Mouse (Mus musculus) midbrain, postnatal 0 days (tissue): Measurements from ENCODE around the gene Btbd35f1. TPM values are rescaled to one million over a fixed set of nuclear protein-coding genes. Genes with fewer than 3 reads are reported as not detected.
"Not testable (repeated sequence)": the region's sequence is repeated elsewhere in the genome, so short reads cannot be mapped to it uniquely, and the experiment has no call there.

Experiments
- ATAC-seq: fragments of 200-750 bp; cut with Nextera tagmentation; 2 replicates; pipeline ENCODE4 v1.8.0; 2017; ENCODE audit warnings: moderate number of reproducible peaks, mild to moderate bottlenecking, moderate TSS enrichment, moderate library complexity; ENCODE audit not compliant: low FRiP score
- DNase-seq: peaks from one replicate; pipeline ENCODE4 v3.0.0-alpha.2; 2015; ENCODE audit warnings: low spot score
- H3K27ac ChIP-seq: fragments of 300-500 bp; sonication (generic); 2 replicates; pipeline ENCODE4 v1.5.1; 2014; ENCODE audit warnings: low read depth, mild to moderate bottlenecking, low read length, mixed read lengths
- H3K27me3 ChIP-seq: fragments of 300-500 bp; sonication (generic); 2 replicates; pipeline ENCODE4 v1.6.1; 2014; ENCODE audit warnings: low read length, control low read depth, mixed read lengths; ENCODE audit not compliant: insufficient read depth
- H3K36me3 ChIP-seq: fragments of 300-500 bp; sonication (generic); 2 replicates; pipeline ENCODE4 v1.6.1; 2014; ENCODE audit warnings: low read length, control low read depth, mixed read lengths; ENCODE audit not compliant: insufficient read depth
- H3K4me1 ChIP-seq: fragments of 300-500 bp; sonication (generic); 2 replicates; pipeline ENCODE4 v1.6.1; 2014; ENCODE audit warnings: mild to moderate bottlenecking, control low read depth, antibody characterized with exemption, low read length, mixed read lengths; ENCODE audit not compliant: insufficient read depth
- H3K4me2 ChIP-seq: fragments of 300-500 bp; sonication (generic); 2 replicates; pipeline ENCODE4 v1.6.1; 2014; ENCODE audit warnings: low read depth, mild to moderate bottlenecking, low read length, mixed read lengths; ENCODE audit not compliant: poor library complexity, severe bottlenecking
- H3K4me3 ChIP-seq: fragments of 300-500 bp; sonication (generic); 2 replicates; pipeline ENCODE4 v1.5.1; 2014; ENCODE audit warnings: low read depth, mild to moderate bottlenecking, low read length, moderate library complexity
- H3K9ac ChIP-seq: fragments of 300-500 bp; sonication (generic); replicated peaks from 2 replicates; pipeline ENCODE4 v1.6.1; 2014; ENCODE audit warnings: mild to moderate bottlenecking, low read length, moderate library complexity, mixed read lengths; ENCODE audit not compliant: poor library complexity, severe bottlenecking
- H3K9me3 ChIP-seq: fragments of 300-500 bp; sonication (generic); 2 replicates; pipeline ENCODE4 v1.6.1; 2016; ENCODE audit warnings: low read length, control low read depth
- WGBS: fragments of 180-500 bp; shearing (Covaris S2); extraction: QIAGEN DNeasy Blood & Tissue Kit; methylation state at CpG from one replicate; pipeline ENCODE4 v1.1.7; 2014; 5-methylcytosine and 5-hydroxymethylcytosine counted together
- polyA plus RNA-seq: library from polyadenylated mRNA; unstranded; fragments of >200 nt; fragmentation: Nextera tagmentation; extraction: Ambion mirVana; gene quantifications from 2 replicates; pipeline ENCODE4 v1.2.1, GENCODE M21; 2015
- total RNA-seq: library from RNA; depleted of rRNA; stranded (reverse); fragments of >200 nt; gene quantifications from 2 replicates; pipeline ENCODE4 v1.2.3, GENCODE M21; 2014; rRNA removed

Gene Btbd35f1
- total RNA-seq (not detected in 2 replicates), polyA plus RNA-seq (not detected in 2 replicates)

GRCm38 (mm10) chrX:32559755-32560154 lies at the start of gene Btbd35f1:
TSS of gene Btbd35f1 (plus strand) at chrX:32560055.
- not testable (repeated sequence) for H3K9ac ChIP-seq, ATAC-seq, H3K27ac ChIP-seq, H3K4me2 ChIP-seq, H3K27me3 ChIP-seq, DNase-seq, H3K4me3 ChIP-seq, H3K4me1 ChIP-seq, H3K9me3 ChIP-seq, H3K36me3 ChIP-seq
- WGBS, result no CpG with 5 or more reads among the region's 3 CpGs

- H3K4me1 ChIP-seq, H3K36me3 ChIP-seq, H3K9ac ChIP-seq, ATAC-seq, H3K27me3 ChIP-seq, DNase-seq, H3K9me3 ChIP-seq, H3K27ac ChIP-seq, H3K4me2 ChIP-seq, H3K4me3 ChIP-seq: not testable (repeated sequence)
- WGBS, result 91% methylated on average over 1 of the region's 1 CpGs
Measured at GRCm38 (mm10) chrX:32590878-32591542, 31.2 kb downstream of the Btbd35f1 start.

- not testable (repeated sequence) for DNase-seq
Measured at GRCm38 (mm10) chrX:32601008-32601407, 41.2 kb downstream of the Btbd35f1 start.

GRCm38 (mm10) chrX:32601425-32601824 lies 41.6 kb downstream of the Btbd35f1 start:
- WGBS, result 73% methylated on average over 3 of the region's 3 CpGs
- ATAC-seq, DNase-seq: not testable (repeated sequence)

More at GRCm38 (mm10) chrX:32601008-32601407, 41.2 kb downstream of the Btbd35f1 start:
- peaks cover 10% of the 10 kb centered on the region; the same call in 1 of the 2 replicates for H3K9me3 ChIP-seq
- not testable (repeated sequence) for H3K4me2 ChIP-seq, H3K4me3 ChIP-seq, ATAC-seq, H3K9ac ChIP-seq, H3K4me1 ChIP-seq, H3K36me3 ChIP-seq, H3K27ac ChIP-seq, H3K27me3 ChIP-seq
- 76% methylated on average over 1 of the region's 2 CpGs for WGBS

More at GRCm38 (mm10) chrX:32601425-32601824, 41.6 kb downstream of the Btbd35f1 start:
- peaks cover 10% of the 10 kb centered on the region; the same call in 1 of the 2 replicates for H3K9me3 ChIP-seq
- not testable (repeated sequence) for H3K9ac ChIP-seq, H3K4me3 ChIP-seq, H3K27ac ChIP-seq, H3K27me3 ChIP-seq, H3K4me1 ChIP-seq, H3K4me2 ChIP-seq, H3K36me3 ChIP-seq

Other genes with a start within 250 kb of the Btbd35f1 start
- not detected in 2 replicates for gene Gm5926, start 90.7 kb downstream of the Btbd35f1 start, total RNA-seq
- not detected in 2 replicates for gene Gm5926, start 90.7 kb downstream of the Btbd35f1 start, polyA plus RNA-seq
- not detected in 2 replicates for gene Btbd35f21, start 166.1 kb downstream of the Btbd35f1 start, total RNA-seq
- not detected in 2 replicates for gene Btbd35f21, start 166.1 kb downstream of the Btbd35f1 start, polyA plus RNA-seq